Mouse (Mus musculus): ENCODE data around the gene Mcf2l. TPM values are rescaled to one million over a fixed set of nuclear protein-coding genes. Genes with fewer than 3 reads are reported as not detected.

Mcf2l gene
- 7.7 and 8.7 TPM in 2 replicates for polyA plus RNA-seq (2012; rRNA removed)

DNA sequence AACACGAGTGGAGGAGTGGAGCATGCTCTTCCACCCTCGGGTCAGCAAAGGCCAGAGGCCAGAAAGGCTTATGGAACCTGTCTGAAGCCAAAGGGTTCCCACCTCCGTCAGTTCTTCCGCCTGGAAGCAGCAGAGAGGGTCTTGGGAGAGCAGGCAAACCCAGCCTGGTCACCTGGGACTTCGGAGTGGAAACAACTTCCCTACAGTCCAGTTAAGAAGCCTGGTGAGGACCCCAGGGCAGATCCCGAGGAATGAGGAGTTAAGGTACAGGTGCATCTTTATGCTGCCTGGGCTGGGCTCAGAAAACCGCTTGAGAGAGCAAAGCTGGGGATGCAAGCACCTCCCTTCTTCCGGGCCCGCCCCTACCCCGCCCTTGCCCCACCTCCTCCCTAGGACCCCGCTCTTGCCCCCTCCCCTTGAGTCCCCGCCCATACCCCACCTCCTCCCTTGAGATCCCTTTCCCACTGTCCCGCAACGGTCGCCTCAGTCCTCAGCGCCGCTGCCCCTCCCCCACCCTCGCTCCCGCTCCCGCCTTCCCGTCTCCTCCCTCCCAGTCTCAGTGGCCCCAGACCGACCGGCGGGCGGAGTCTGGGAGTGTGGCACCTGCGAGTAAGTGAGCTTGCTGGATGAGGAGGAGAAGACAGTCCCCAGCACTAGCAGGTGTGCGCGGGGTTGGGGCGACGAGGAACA, at the start of gene Mcf2l:
Gene Mcf2l (plus strand): TSS at position 450 of the 690 bp plus-strand sequence.

DNA sequence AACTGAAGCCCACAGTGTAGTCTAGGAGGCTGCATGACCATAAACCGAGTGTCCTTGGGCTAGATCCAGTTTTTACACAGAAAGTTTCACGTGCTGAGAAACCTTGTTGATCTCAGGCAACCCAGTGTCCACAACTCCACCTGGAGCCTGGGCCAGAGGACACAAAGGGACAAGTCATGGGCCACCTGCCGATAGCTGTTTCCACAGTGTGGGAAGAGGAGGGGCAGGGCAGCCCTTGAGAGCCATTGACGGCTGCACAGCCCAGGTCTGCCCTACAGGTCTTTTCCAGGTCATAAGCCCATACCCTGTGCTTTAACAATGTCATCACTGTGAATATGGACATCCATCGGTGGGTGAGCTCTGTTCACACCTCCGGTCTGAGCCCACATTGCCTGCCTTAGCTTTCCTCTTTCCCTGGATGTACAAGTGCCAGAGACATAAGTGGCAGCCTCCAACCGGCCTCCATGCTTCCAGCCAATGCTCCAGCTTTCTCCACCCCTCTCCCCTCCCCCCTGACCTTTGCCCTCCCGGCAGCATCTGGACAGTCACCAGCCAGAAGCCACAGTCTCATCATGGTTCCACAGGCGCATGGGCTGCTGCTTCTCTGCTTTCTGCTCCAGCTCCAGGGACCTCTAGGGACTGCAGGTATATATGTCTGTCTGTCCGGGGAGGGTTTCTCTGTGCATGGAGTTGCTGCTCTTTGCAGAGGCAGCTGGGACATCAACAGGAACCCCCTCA, 152.1 kb downstream of the Mcf2l start, which contains the start of gene F7:
Gene F7 (plus strand): TSS at position 548 of the 738 bp plus-strand sequence.

GRCm38 (mm10) chr8:13037015-13037414, 163.4 kb downstream of the Mcf2l start, which contains the start of gene F10:
TSS of gene F10 (plus strand) at chr8:13037308.

GRCm38 (mm10) chr8:13060441-13061150, 187.0 kb downstream of the Mcf2l start, which contains the start of gene Proz:
TSS of gene Proz (plus strand) at chr8:13060914.

Other genes with a start within 250 kb of the Mcf2l start
- gene Tubgcp3, start 201.6 kb upstream of the Mcf2l start, polyA plus RNA-seq (2012; rRNA removed) = 66.6 and 76.4 TPM in 2 replicates
- 124 and 125 TPM in 2 replicates for gene Atp11a, start 116.8 kb upstream of the Mcf2l start, polyA plus RNA-seq (2012; rRNA removed)
- 0.64 and 0.67 TPM in 2 replicates for gene F7, start 152.2 kb downstream of the Mcf2l start, polyA plus RNA-seq (2012; rRNA removed)
- gene F10, start 163.5 kb downstream of the Mcf2l start, polyA plus RNA-seq (2012; rRNA removed) = 0.76 and 1.3 TPM in 2 replicates
- 0.47 and 1.4 TPM in 2 replicates for gene Proz, start 187.1 kb downstream of the Mcf2l start, polyA plus RNA-seq (2012; rRNA removed)
- gene Pcid2, start 231.7 kb downstream of the Mcf2l start, polyA plus RNA-seq (2012; rRNA removed) = 34.8 and 35.7 TPM in 2 replicates
- 68.0 and 75.3 TPM in 2 replicates for gene Cul4a, start 231.8 kb downstream of the Mcf2l start, polyA plus RNA-seq (2012; rRNA removed)

Data from ovary, adult 2 months (tissue).